Mouse (Mus musculus) lung, adult 2 months (tissue): ENCODE measurements around the gene Olfr10.

Experiments used
- CTCF ChIP-seq: fragments of 200-500 bp; IDR thresholded peaks from 2 replicates; pipeline ENCODE4 v1.5.1; 2011; ENCODE audit warnings: mild to moderate bottlenecking, low read length, control low read depth; ENCODE audit not compliant: insufficient read depth
- POLR2A ChIP-seq: fragments of 200-500 bp; IDR thresholded peaks from 2 replicates; pipeline ENCODE4 v1.6.1; 2011; ENCODE audit warnings: low read depth, mild to moderate bottlenecking, control low read depth, low read length, borderline replicate concordance; ENCODE audit errors: extremely low read depth

DNA sequence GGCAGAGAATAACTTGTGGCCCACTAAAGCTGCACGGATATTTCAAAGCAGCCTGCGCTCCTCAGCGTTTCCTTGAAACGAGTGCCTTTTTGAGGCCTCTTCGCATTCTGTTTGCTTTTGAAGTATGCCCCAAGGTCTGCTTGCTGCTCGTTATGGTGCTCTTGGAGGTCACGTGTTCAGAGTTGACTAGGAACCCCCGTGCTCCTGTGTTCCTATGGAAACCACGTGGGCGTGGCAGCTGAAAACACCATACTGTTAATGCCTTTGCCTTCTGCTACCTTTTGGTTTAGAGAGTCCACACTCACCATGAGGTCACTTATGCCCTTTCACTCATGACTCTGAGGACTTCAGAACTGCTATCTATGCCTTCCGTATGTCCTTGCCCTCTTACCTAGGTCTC lies 39.9 kb upstream of the Olfr10 start:
- no peak for TF ChIP-seq CTCF
- TF ChIP-seq POLR2A: no peak
